Comparison of ENCODE assay signal across 8 mouse cellular contexts in the genomic region with DNA sequence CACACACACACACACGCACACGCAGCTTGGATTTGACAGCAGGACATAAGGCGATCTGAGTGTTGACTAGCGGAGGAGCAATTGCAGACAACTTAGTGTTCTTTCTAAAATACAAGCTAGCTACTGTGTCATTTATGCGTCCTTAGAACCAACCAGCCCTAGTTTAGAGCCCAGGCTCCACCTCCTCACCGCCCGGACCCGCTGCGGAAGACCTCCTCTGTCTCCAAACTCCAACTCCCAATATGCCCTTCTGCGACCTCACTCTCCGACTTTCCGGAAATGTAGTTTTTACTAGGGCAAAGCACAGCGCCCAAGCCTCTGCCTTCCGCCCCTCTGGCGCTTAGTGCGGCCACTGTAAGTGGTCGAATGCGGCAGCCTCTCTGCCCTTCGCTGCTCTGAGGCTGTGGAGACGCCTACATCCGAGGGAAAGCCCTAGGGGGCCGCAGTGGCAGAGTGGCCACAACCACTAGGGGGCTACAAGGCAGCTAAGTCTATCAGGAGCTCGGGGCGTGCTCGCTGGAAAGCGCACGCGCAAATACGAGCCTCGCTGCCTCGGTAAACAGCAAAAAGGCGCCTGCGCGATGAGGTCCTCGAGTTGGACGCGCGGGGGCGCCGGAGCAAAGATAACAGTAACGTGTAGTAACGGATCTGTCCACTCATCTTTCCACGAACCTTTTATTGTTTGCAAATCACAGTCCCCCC. TPM values are rescaled to one million over a fixed set of nuclear protein-coding genes. Genes with fewer than 3 reads are reported as not detected.
DNase-seq lines count a peak whose midpoint lies in the region; ATAC-seq lines count a peak whose summit lies in the region.

No protein-coding gene starts in this region.

- peaks cover 4% of the 10 kb centered on the region for H3K4me1 ChIP-seq in hindbrain, embryonic 16.5 days (ENCODE audit: control insufficient read depth, insufficient read depth, low read depth, low read length)

- peak; percentile 93 for DNase-seq in WW6 (ENCODE audit: low read depth, low spot score)
- peak; percentile 94 to 97 for DNase-seq in cerebellum, postnatal 4 days (ENCODE audit: low spot score in 2 of 2)
- peak; percentile 97 for DNase-seq in gastrocnemius, adult 18-20 months (ENCODE audit: low spot score)
- peak; percentile 97 to 98 for DNase-seq in left cerebral cortex, adult 18-20 months (ENCODE audit: low spot score in 2 of 2)
- peak; percentile 98 for DNase-seq in right cerebral cortex, adult 18-20 months
- DNase-seq in urinary bladder, postnatal 10 days (ENCODE audit: low spot score) = peak; percentile 80

- WGBS in hindbrain, embryonic 16.5 days = under 1% methylated on average over 43 of the region's 43 CpGs
- WGBS in macrophage (ENCODE audit: missing documents) = under 1% methylated on average over 43 of the region's 43 CpGs

- peak overlapping the region; percentile 70 for H3K4me2 ChIP-seq in hindbrain, embryonic 16.5 days (ENCODE audit: low read length)

- H3K79me2 ChIP-seq in macrophage (ENCODE audit: inconsistent target) = no peaks in the 10 kb centered on the region

- H3K36me3 ChIP-seq in hindbrain, embryonic 16.5 days (ENCODE audit: control insufficient read depth, insufficient read depth, low read length) = no peaks in the 10 kb centered on the region
- no peaks in the 10 kb centered on the region for H3K36me3 ChIP-seq in macrophage (ENCODE audit: inconsistent target)

- peak overlapping the region; percentile 91 for H3K27ac ChIP-seq in hindbrain, embryonic 16.5 days (ENCODE audit: low read depth, low read length)
- peak overlapping the region; percentile 88 for H3K27ac ChIP-seq in macrophage

- peak; percentile 96 for ATAC-seq in hindbrain, embryonic 16.5 days

- H3K9ac ChIP-seq in hindbrain, embryonic 16.5 days (ENCODE audit: low read depth, low read length) = peak overlapping the region; percentile 74

- H3K27me3 ChIP-seq in hindbrain, embryonic 16.5 days (replicated peaks; ENCODE audit: control insufficient read depth, insufficient read depth, low read length) = no peaks in the 10 kb centered on the region

- no peaks in the 10 kb centered on the region for H3K9me3 ChIP-seq in hindbrain, embryonic 16.5 days (ENCODE audit: control insufficient read depth, low read length)

- peak overlapping the region; percentile 60 for H3K4me3 ChIP-seq in hindbrain, embryonic 16.5 days (ENCODE audit: low read length)
- peak overlapping the region; percentile 52 for H3K4me3 ChIP-seq in macrophage (ENCODE audit: inconsistent target)

RNA-seq across cellular contexts. Expression of a gene that starts 6.4 kb away (rescaled TPM):
- total RNA-seq in gastrocnemius, adult 18-20 months (2021) = 10 to 100 TPM; 40.4 to 41.1 TPM
- polyA plus RNA-seq in hindbrain, embryonic 16.5 days (2015; fragmentation: Nextera tagmentation; extraction: Ambion mirVana) = 11.9 and 13.8 TPM in 2 replicates
- total RNA-seq in left cerebral cortex, adult 18-20 months (2021) = 10 to 100 TPM; 90.2 to 96.6 TPM
- total RNA-seq in macrophage (2018; cell fraction: chromatin; rRNA removed) = 1 to 10 TPM in 2 of 26 experiments, not detected in 24; 1.1 to 5.2 TPM
- 1 to 10 TPM in 6 of 26 experiments, under 1 TPM in 19, not detected in 1; 0.20 to 1.4 (median 0.77) TPM for total RNA-seq in macrophage (2018; cell fraction: cytosol; rRNA removed)
- 10 to 100 TPM in 1 of 26 experiments, 1 to 10 TPM in 5, under 1 TPM in 3, not detected in 17; 0.81 to 16.4 (median 1.1) TPM for total RNA-seq in macrophage (2018; cell fraction: nucleus; rRNA removed)
- polyA plus RNA-seq in macrophage (2018) = 0.68 to 0.99 TPM (median 0.88 TPM) in 3 replicates

RNA-seq across cellular contexts. Expression of a gene that starts 8.4 kb away (rescaled TPM):
- total RNA-seq in gastrocnemius, adult 18-20 months (2021) = 1 to 10 TPM; 6.5 to 8.9 TPM
- polyA plus RNA-seq in hindbrain, embryonic 16.5 days (2015; fragmentation: Nextera tagmentation; extraction: Ambion mirVana) = 33.5 and 34.0 TPM in 2 replicates
- 10 to 100 TPM; 59.1 to 62.5 TPM for total RNA-seq in left cerebral cortex, adult 18-20 months (2021)
- total RNA-seq in macrophage (2018; cell fraction: chromatin; rRNA removed) = 100 to 1,000 TPM in 11 of 26 experiments, 10 to 100 TPM in 15; 38.9 to 249 (median 85.4) TPM
- total RNA-seq in macrophage (2018; cell fraction: cytosol; rRNA removed) = 1 to 10 TPM; 2.0 to 9.2 (median 5.0) TPM
- 100 to 1,000 TPM in 1 of 26 experiments, 10 to 100 TPM in 25; 13.5 to 103 (median 42.4) TPM for total RNA-seq in macrophage (2018; cell fraction: nucleus; rRNA removed)
- polyA plus RNA-seq in macrophage (2018) = 4.0 to 14.2 TPM (median 6.1 TPM) in 3 replicates

RNA-seq across cellular contexts. Expression of a gene that starts 37.4 kb away (rescaled TPM):
- 10 to 100 TPM; 18.6 to 21.4 TPM for total RNA-seq in gastrocnemius, adult 18-20 months (2021)
- 12.8 and 13.8 TPM in 2 replicates for polyA plus RNA-seq in hindbrain, embryonic 16.5 days (2015; fragmentation: Nextera tagmentation; extraction: Ambion mirVana)
- total RNA-seq in left cerebral cortex, adult 18-20 months (2021) = 10 to 100 TPM; 15.6 to 24.1 TPM
- 1,000 to 10,000 TPM; 1,474 to 3,673 (median 2,470) TPM for total RNA-seq in macrophage (2018; cell fraction: chromatin; rRNA removed)
- total RNA-seq in macrophage (2018; cell fraction: cytosol; rRNA removed) = 100 to 1,000 TPM; 324 to 594 (median 401) TPM
- total RNA-seq in macrophage (2018; cell fraction: nucleus; rRNA removed) = 1,000 to 10,000 TPM in 21 of 26 experiments, 100 to 1,000 TPM in 5; 671 to 1,624 (median 1,183) TPM
- 195 to 293 TPM (median 225 TPM) in 3 replicates for polyA plus RNA-seq in macrophage (2018)

Comparison
In these comparisons a context has a peak if more than half of its experiments do, and no peak if none do; other contexts are left out.
1. Peak in every context shown above with its lines: DNase-seq, ATAC-seq, H3K4me3 ChIP-seq and H3K27ac ChIP-seq.
2. RNA of a gene that starts 8.4 kb away (total RNA-seq): 59.1 to 62.5 TPM in left cerebral cortex, adult 18-20 months; 6.5 to 8.9 TPM in gastrocnemius, adult 18-20 months; every median in the first group is over 4 times any median in the second.